Mouse (Mus musculus) liver, embryonic 18 days (tissue): ENCODE data around the gene Scgb3a1. TPM values are rescaled to one million over a fixed set of nuclear protein-coding genes. Genes with fewer than 3 reads are reported as not detected.

Source experiments
- polyA plus RNA-seq: library from polyadenylated mRNA; depleted of rRNA; stranded (reverse); fragments of >200 nt; gene quantifications from 2 replicates; pipeline ENCODE4 v1.2.3, GENCODE M21; 2012; rRNA removed

Gene Scgb3a1
- polyA plus RNA-seq, result 0.09 and 0.10 TPM in 2 replicates

GRCm38 (mm10) chr11:49663310-49663709 lies at the start of gene Scgb3a1:
TSS of gene Scgb3a1 (plus strand) at chr11:49663610.

GRCm38 (mm10) chr11:49712555-49713335 lies 49.3 kb downstream of the Scgb3a1 start, which contains the start of gene Cnot6:
TSS of gene Cnot6 (minus strand) at chr11:49712723.

Other genes starting within 250 kb of the Scgb3a1 start
- gene Olfr1389, start 240.5 kb upstream of the Scgb3a1 start, polyA plus RNA-seq, result not detected in 2 replicates
- 0.05 and 0.06 TPM in 2 replicates for gene Olfr1388, start 227.0 kb upstream of the Scgb3a1 start, polyA plus RNA-seq
- gene Olfr1387, start 208.3 kb upstream of the Scgb3a1 start, polyA plus RNA-seq, result not detected in 2 replicates
- not detected in 2 replicates for gene Olfr1386, start 198.6 kb upstream of the Scgb3a1 start, polyA plus RNA-seq
- not detected in 2 replicates for gene Olfr1385, start 174.5 kb upstream of the Scgb3a1 start, polyA plus RNA-seq
- not detected in 2 replicates for gene Olfr1384, start 156.9 kb upstream of the Scgb3a1 start, polyA plus RNA-seq
- not detected in 2 replicates for gene Olfr1383, start 144.0 kb upstream of the Scgb3a1 start, polyA plus RNA-seq
- gene Olfr1382, start 135.4 kb upstream of the Scgb3a1 start, polyA plus RNA-seq, result not detected in 2 replicates
- gene Olfr1381, start 120.2 kb upstream of the Scgb3a1 start, polyA plus RNA-seq, result not detected in 2 replicates
- not detected in 2 replicates for gene Olfr1380, start 106.7 kb upstream of the Scgb3a1 start, polyA plus RNA-seq
- 3.6 and 4.3 TPM in 2 replicates for gene Flt4, start 54.3 kb upstream of the Scgb3a1 start, polyA plus RNA-seq
- gene Cnot6, start 49.1 kb downstream of the Scgb3a1 start, polyA plus RNA-seq, result 14.4 and 14.9 TPM in 2 replicates
- 0.47 and 0.52 TPM in 2 replicates for gene Gfpt2, start 130.6 kb downstream of the Scgb3a1 start, polyA plus RNA-seq
- gene Mapk9, start 183.1 kb downstream of the Scgb3a1 start, polyA plus RNA-seq, result 12.1 and 13.0 TPM in 2 replicates
- gene Rasgef1c, start 238.2 kb downstream of the Scgb3a1 start, polyA plus RNA-seq, result 0.02 TPM in 1 of 2 replicates, not detected in the other